Mouse (Mus musculus): ENCODE data around the gene Thrb. TPM values are rescaled to one million over a fixed set of nuclear protein-coding genes. Genes with fewer than 3 reads are reported as not detected.
"Not testable (repeated sequence)": the region's sequence is repeated elsewhere in the genome, so short reads cannot be mapped to it uniquely, and the experiment has no call there.

Gene Thrb
- polyA plus RNA-seq, 1 experiment from 2014 or later = 0.38 TPM

GRCm38 (mm10) chr14:17906931-17907330 is 246.9 kb downstream of the Thrb start:
- H3K4me3 ChIP-seq = no peak overlapping the region
- no peaks in the 10 kb centered on the region for H3K4me1 ChIP-seq
- WGBS = 73% methylated on average over 4 of the region's 4 CpGs
- no peaks in the 10 kb centered on the region for H3K9me3 ChIP-seq (replicated peaks)
- no peak for DNase-seq (ENCODE audit: low spot score)
- no peaks in the 10 kb centered on the region for H3K36me3 ChIP-seq
- no peak overlapping the region for H3K27ac ChIP-seq
- H3K27me3 ChIP-seq (ENCODE audit: low read depth, poor library complexity, severe bottlenecking) = no peaks in the 10 kb centered on the region

GRCm38 (mm10) chr14:17911157-17911556 is 251.1 kb downstream of the Thrb start:
- Histone ChIP-seq H3K4me3 (no peak overlapping the region), H3K9me3 (replicated peaks) (no peaks in the 10 kb centered on the region), H3K27me3 (ENCODE audit: low read depth, poor library complexity, severe bottlenecking) (no peaks in the 10 kb centered on the region), H3K36me3 (no peaks in the 10 kb centered on the region), H3K27ac (no peak overlapping the region), H3K4me1 (no peaks in the 10 kb centered on the region)
- DNase-seq (ENCODE audit: low spot score) = no peak
- 42% methylated on average over 3 of the region's 3 CpGs for WGBS

DNA sequence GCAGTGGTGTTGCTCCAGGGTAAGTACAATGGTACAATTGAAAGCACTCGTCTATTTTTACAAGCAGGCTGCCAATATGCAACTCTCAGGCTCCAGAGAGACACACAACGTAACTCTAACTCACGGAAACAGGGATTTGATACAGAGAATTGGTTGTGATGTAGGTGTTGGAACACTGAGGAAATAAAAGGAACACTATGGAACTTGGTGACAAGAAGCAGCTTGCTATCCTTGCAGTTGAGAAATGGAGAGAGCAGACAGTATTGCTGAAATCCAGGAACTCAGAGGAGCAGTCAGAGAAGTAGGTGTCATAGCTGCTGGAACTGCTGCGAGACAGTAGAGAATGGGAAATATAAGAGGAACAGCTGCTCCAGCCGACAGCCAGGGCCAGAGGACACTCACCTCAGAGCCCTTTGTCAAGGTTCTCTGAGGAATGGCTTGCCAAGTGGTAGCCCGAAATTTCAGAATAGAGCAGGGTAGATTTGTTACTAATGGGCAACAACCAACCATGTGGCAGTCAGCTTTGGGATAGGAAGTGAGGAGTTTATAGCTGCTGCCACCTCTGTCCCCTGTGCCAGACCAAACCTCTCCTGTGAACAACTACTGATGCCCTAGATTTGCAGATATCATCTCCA is 252.6 kb downstream of the Thrb start:
- Histone ChIP-seq H3K4me3 (no peak overlapping the region), H3K27me3 (ENCODE audit: low read depth, poor library complexity, severe bottlenecking) (no peaks in the 10 kb centered on the region), H3K36me3 (no peaks in the 10 kb centered on the region), H3K4me1 (no peaks in the 10 kb centered on the region), H3K27ac (no peak overlapping the region), H3K9me3 (replicated peaks) (no peaks in the 10 kb centered on the region)
- 77% methylated on average over 6 of the region's 6 CpGs for WGBS
- DNase-seq (ENCODE audit: low spot score) = no peak

GRCm38 (mm10) chr14:17915556-17915955 is 255.5 kb downstream of the Thrb start:
- no peaks in the 10 kb centered on the region for H3K4me1 ChIP-seq
- H3K9me3 ChIP-seq (replicated peaks) = no peaks in the 10 kb centered on the region
- DNase-seq (ENCODE audit: low spot score) = no peak
- WGBS = 91% methylated on average over 2 of the region's 2 CpGs
- no peak overlapping the region for H3K27ac ChIP-seq
- no peaks in the 10 kb centered on the region for H3K36me3 ChIP-seq
- no peak overlapping the region for H3K4me3 ChIP-seq
- H3K27me3 ChIP-seq (ENCODE audit: low read depth, poor library complexity, severe bottlenecking) = no peaks in the 10 kb centered on the region

- no peak for DNase-seq (ENCODE audit: low spot score)
- Histone ChIP-seq H3K27me3 (ENCODE audit: low read depth, poor library complexity, severe bottlenecking) (no peaks in the 10 kb centered on the region), H3K9me3 (replicated peaks) (no peaks in the 10 kb centered on the region), H3K4me3 (no peak overlapping the region), H3K27ac (no peak overlapping the region), H3K36me3 (no peaks in the 10 kb centered on the region), H3K4me1 (no peaks in the 10 kb centered on the region)
- WGBS = 75% methylated on average over 2 of the region's 2 CpGs
Measured at GRCm38 (mm10) chr14:17916651-17917050, 256.6 kb downstream of the Thrb start.

DNA sequence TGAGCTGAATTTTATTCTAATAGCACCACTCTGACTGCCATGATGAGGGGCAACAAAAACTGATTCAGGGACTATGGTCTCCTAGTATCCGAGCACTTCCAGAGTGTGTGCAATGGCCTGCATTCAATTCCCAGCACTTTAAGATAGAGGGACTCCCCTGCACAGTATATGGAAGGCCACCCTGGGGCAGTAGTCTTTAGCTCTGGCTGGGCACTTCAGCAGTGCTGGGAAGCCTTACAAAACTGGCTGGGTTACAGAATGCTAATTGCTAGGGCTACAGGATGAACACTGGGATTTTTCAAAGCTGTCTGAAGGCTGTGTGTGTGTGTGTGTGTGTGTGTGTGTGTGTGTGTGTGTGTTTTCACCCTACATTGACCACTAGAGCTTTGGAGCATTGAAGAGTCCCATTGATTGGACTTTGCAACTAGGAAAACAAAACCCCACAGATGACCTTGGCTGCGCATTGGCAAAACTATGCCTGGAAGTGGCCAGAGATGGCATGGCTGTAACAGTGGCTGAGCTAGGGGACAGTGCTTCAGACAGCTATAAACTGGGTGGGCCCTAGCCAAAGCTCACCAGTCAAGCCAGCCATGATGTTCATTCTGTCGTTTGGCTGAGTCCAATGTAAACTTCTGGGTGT is 257.2 kb downstream of the Thrb start:
- Histone ChIP-seq H3K4me1 (no peaks in the 10 kb centered on the region), H3K9me3 (replicated peaks) (no peaks in the 10 kb centered on the region), H3K4me3 (no peak overlapping the region), H3K27ac (no peak overlapping the region), H3K27me3 (ENCODE audit: low read depth, poor library complexity, severe bottlenecking) (no peaks in the 10 kb centered on the region), H3K36me3 (no peaks in the 10 kb centered on the region)
- no peak for DNase-seq (ENCODE audit: low spot score)
- 76% methylated on average over 3 of the region's 3 CpGs for WGBS

GRCm38 (mm10) chr14:17917899-17918298 is 257.8 kb downstream of the Thrb start:
- H3K36me3 ChIP-seq = no peaks in the 10 kb centered on the region
- no peak overlapping the region for H3K27ac ChIP-seq
- no peaks in the 10 kb centered on the region for H3K4me1 ChIP-seq
- DNase-seq (ENCODE audit: low spot score) = no peak
- H3K27me3 ChIP-seq (ENCODE audit: low read depth, poor library complexity, severe bottlenecking) = no peaks in the 10 kb centered on the region
- 81% methylated on average over 3 of the region's 3 CpGs for WGBS
- H3K9me3 ChIP-seq (replicated peaks) = no peaks in the 10 kb centered on the region
- no peak overlapping the region for H3K4me3 ChIP-seq

DNA sequence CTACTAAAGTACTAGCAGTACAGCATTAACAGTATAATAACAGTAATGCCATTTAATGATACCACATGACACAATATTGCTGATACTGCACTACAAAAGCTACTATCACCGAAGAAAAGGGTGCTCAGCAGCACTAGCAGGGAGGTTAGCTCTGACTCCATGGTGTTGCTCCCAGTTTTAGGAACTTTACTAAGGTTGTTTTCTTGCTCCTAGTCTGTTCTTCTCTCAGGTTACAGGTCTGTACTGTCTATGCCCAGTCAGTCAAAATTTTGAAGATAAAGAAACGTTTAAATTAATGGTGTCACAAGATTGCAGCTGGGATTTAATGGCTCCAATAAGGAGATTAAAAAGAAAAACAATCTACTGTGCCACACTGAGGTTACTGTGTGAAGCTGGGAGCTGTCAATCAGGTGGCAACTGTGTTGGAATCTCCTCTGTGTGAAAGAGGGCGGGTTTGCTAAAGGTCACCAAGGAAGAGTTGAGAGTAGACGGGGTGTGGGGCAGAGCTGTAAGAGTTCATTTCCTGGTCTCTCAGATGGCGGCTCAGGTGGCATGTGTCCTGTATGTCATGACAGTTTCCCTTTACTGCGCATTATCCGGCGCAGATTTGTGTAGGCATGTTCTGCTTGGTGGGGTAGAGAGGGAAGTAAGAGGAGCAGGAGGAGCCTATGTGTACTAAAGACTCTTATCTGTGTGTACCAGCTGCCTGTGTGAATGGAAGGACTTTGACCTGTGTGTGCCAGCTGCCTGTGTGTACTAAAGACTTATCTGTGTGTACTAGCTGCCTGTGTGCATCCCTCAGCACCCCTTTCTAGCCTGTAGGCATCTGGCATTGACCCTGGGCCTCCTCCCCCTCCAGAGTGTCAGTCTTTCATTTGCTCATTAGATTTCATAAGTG is 263.0 kb downstream of the Thrb start:
- H3K4me1 ChIP-seq = no peaks in the 10 kb centered on the region
- no peak overlapping the region for H3K4me3 ChIP-seq
- no peaks in the 10 kb centered on the region for H3K9me3 ChIP-seq (replicated peaks)
- no peak overlapping the region for H3K27ac ChIP-seq
- H3K36me3 ChIP-seq = no peaks in the 10 kb centered on the region
- DNase-seq (ENCODE audit: low spot score) = no peak
- WGBS = 77% methylated on average over 8 of the region's 8 CpGs
- H3K27me3 ChIP-seq (ENCODE audit: low read depth, poor library complexity, severe bottlenecking) = no peaks in the 10 kb centered on the region

DNA sequence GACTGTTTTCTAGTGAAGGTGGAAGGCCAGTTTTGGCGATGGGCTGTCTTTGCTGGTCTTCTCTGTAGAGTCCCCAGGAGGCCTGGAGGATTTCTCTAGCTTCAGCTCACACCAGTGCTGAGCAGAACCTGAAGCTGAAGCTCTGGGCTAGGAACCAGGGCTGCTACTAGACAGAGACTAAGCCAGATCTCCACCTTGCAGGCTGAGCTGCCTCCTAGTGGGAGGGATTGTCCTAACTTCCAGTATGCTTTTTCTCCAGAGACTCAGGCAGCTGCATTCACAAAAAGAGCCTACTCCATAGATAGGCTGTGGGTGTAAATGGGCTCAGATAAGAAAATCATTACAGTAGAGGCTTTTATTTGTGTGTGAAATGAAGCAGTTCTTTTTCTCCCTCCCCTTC is 267.4 kb downstream of the Thrb start:
- Histone ChIP-seq H3K36me3 (no peaks in the 10 kb centered on the region), H3K4me1 (no peaks in the 10 kb centered on the region), H3K9me3 (replicated peaks) (no peaks in the 10 kb centered on the region), H3K27ac (no peak overlapping the region), H3K27me3 (ENCODE audit: low read depth, poor library complexity, severe bottlenecking) (no peaks in the 10 kb centered on the region), H3K4me3 (no peak overlapping the region)
- DNase-seq (ENCODE audit: low spot score) = no peak
- WGBS = 31% methylated on average over 1 of the region's 1 CpGs

- Histone ChIP-seq H3K36me3 (no peaks in the 10 kb centered on the region), H3K4me1 (no peaks in the 10 kb centered on the region), H3K9me3 (replicated peaks) (no peaks in the 10 kb centered on the region), H3K27ac (no peak overlapping the region), H3K4me3 (no peak overlapping the region), H3K27me3 (ENCODE audit: low read depth, poor library complexity, severe bottlenecking) (no peaks in the 10 kb centered on the region)
- WGBS = 81% methylated on average over 5 of the region's 5 CpGs
- no peak for DNase-seq (ENCODE audit: low spot score)
Measured at GRCm38 (mm10) chr14:17929585-17929984, 269.5 kb downstream of the Thrb start.

GRCm38 (mm10) chr14:17933475-17933874 is 273.4 kb downstream of the Thrb start:
- no peaks in the 10 kb centered on the region for H3K9me3 ChIP-seq (replicated peaks)
- WGBS = 74% methylated on average over 2 of the region's 2 CpGs
- H3K4me1 ChIP-seq = no peaks in the 10 kb centered on the region
- no peak for DNase-seq (ENCODE audit: low spot score)
- no peaks in the 10 kb centered on the region for H3K27me3 ChIP-seq (ENCODE audit: low read depth, poor library complexity, severe bottlenecking)
- H3K27ac ChIP-seq = no peak overlapping the region
- no peaks in the 10 kb centered on the region for H3K36me3 ChIP-seq
- H3K4me3 ChIP-seq = no peak overlapping the region

- not testable (repeated sequence) for H3K27ac ChIP-seq; DNase-seq (ENCODE audit: low spot score); H3K36me3 ChIP-seq; H3K9me3 ChIP-seq (replicated peaks); H3K27me3 ChIP-seq (ENCODE audit: low read depth, poor library complexity, severe bottlenecking); H3K4me1 ChIP-seq; H3K4me3 ChIP-seq
- WGBS = 88% methylated on average over 4 of the region's 4 CpGs
Measured at GRCm38 (mm10) chr14:17934779-17935178, 274.7 kb downstream of the Thrb start.

DNA sequence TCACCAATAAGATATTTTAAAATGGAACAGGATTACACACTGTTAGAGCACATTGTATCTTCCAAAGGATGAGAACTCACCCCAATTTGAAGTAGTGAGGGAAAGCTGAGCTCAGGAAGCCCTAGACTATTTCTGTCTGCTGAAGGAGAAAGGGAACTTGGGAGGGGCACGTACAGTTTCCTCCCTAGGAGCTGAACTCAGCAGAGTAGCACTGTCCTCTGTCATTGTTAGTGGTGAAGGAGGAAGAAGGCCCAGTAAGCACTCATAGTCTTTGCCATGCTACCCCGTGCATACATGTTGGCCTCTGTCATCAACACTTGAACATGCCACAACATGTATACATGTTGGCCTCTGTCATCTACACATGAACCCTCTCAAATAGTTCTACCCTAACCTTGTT is 294.0 kb downstream of the Thrb start:
- Histone ChIP-seq H3K27me3 (ENCODE audit: low read depth, poor library complexity, severe bottlenecking) (no peaks in the 10 kb centered on the region), H3K9me3 (replicated peaks) (no peaks in the 10 kb centered on the region), H3K27ac (no peak overlapping the region), H3K4me1 (no peaks in the 10 kb centered on the region), H3K36me3 (no peaks in the 10 kb centered on the region), H3K4me3 (no peak overlapping the region)
- DNase-seq (ENCODE audit: low spot score) = no peak
- 76% methylated on average over 2 of the region's 2 CpGs for WGBS

All from limb, embryonic 10.5 days (tissue).